Mouse (Mus musculus) MEL (cell line): ENCODE measurements at regions not wholly inside any gene's neighbourhood (a gene's known extent, or its start where the extent isn't known, plus 50 kb on each side); places are given as distances from the start of the nearest gene placed in this dataset.

Experiments used
- DNase-seq: peaks from one replicate; pipeline ENCODE4 v3.0.0; 2011; ENCODE audit warnings: low read depth, low spot score
- H3K27ac ChIP-seq: 2 replicates; pipeline ENCODE4 v1.5.1; 2012; ENCODE audit warnings: low read depth, mild to moderate bottlenecking, control low read depth, low read length, moderate library complexity; ENCODE audit not compliant: control insufficient read depth
- H3K27me3 ChIP-seq, 2 experiments: fragments of 150-350 bp in 1 of 2; sonication (generic) in 1 of 2; 2 replicates each; pipeline ENCODE4 v1.6.1; 2012; ENCODE audit warnings: low read length in 2 of 2, mild to moderate bottlenecking in 2 of 2, improper control_type of control experiment in 1 of 2, moderate library complexity in 1 of 2; ENCODE audit not compliant: insufficient read depth in 2 of 2, control insufficient read depth in 1 of 2
- H3K36me3 ChIP-seq, 2 experiments: 2 replicates each; pipeline ENCODE4 v1.6.1; 2012 to 2014; ENCODE audit warnings: low read length in 2 of 2, improper control_type of control experiment in 1 of 2, inconsistent platforms in 1 of 2, mild to moderate bottlenecking in 1 of 2; ENCODE audit not compliant: insufficient read depth in 2 of 2, control insufficient read depth in 1 of 2
- H3K4me1 ChIP-seq, 2 experiments: fragments of 150-350 bp in 1 of 2; sonication (generic) in 1 of 2; 2 replicates each; pipeline ENCODE4 v1.6.1; 2012; ENCODE audit warnings: low read length in 2 of 2, improper control_type of control experiment in 1 of 2, mild to moderate bottlenecking in 1 of 2; ENCODE audit not compliant: insufficient read depth in 2 of 2, control insufficient read depth in 1 of 2
- H3K4me3 ChIP-seq, 2 experiments: fragments of 150-350 bp in 1 of 2; sonication (generic) in 1 of 2; 2 replicates each; pipeline ENCODE4 v1.5.1; 2012; ENCODE audit warnings: low read depth in 2 of 2, low read length in 2 of 2, mild to moderate bottlenecking in 2 of 2, moderate library complexity in 2 of 2, control low read depth in 1 of 2, improper control_type of control experiment in 1 of 2; ENCODE audit not compliant: control insufficient read depth in 1 of 2, insufficient read depth in 1 of 2
- H3K79me2 ChIP-seq: 2 replicates; pipeline ENCODE4 v1.6.1; 2012; ENCODE audit warnings: mild to moderate bottlenecking, low read length, moderate library complexity; ENCODE audit not compliant: control insufficient read depth, poor library complexity, insufficient read depth
- H3K9ac ChIP-seq: 2 replicates; pipeline ENCODE4 v1.6.1; 2012; ENCODE audit warnings: low read depth, mild to moderate bottlenecking, control low read depth, low read length, moderate library complexity; ENCODE audit not compliant: control insufficient read depth, poor library complexity, severe bottlenecking
- H3K9me3 ChIP-seq: fragments of 150-350 bp; sonication (generic); replicated peaks from 2 replicates; pipeline ENCODE4 v1.6.1; 2012; ENCODE audit warnings: mild to moderate bottlenecking, low read length, improper control_type of control experiment, moderate library complexity; ENCODE audit not compliant: insufficient read depth
- CTCF ChIP-seq, 3 experiments: IDR thresholded peaks in 2 of 3; conservative IDR thresholded peaks in 1 of 3; 2 replicates each; pipeline ENCODE4 v1.5.1; 2011 to 2012; ENCODE audit warnings: low read length in 3 of 3, low read depth in 2 of 3, mild to moderate bottlenecking in 2 of 3, improper control_type of control experiment in 1 of 3, inconsistent platforms in 1 of 3, mixed read lengths in 1 of 3, moderate library complexity in 1 of 3; ENCODE audit not compliant: control insufficient read depth in 1 of 3, insufficient read depth in 1 of 3, poor library complexity in 1 of 3, severe bottlenecking in 1 of 3
- ELF1 ChIP-seq: IDR thresholded peaks from 2 replicates; pipeline ENCODE4 v1.6.1; 2014; ENCODE audit warnings: low read depth, mild to moderate bottlenecking, inconsistent platforms, low read length, improper control_type of control experiment, moderate library complexity
- EP300 ChIP-seq, 2 experiments: IDR thresholded peaks; 2 replicates each; pipeline ENCODE4 v1.6.1; 2011; ENCODE audit warnings: improper control_type of control experiment in 2 of 2, low read length in 2 of 2, low read depth in 1 of 2, mild to moderate bottlenecking in 1 of 2
- ETS1 ChIP-seq: IDR thresholded peaks from 2 replicates; pipeline ENCODE4 v1.6.1; 2012; ENCODE audit warnings: low read depth, mild to moderate bottlenecking, inconsistent platforms, low read length, improper control_type of control experiment, moderate library complexity
- GABPA ChIP-seq: IDR thresholded peaks from 2 replicates; pipeline ENCODE4 v1.6.1; 2012; ENCODE audit warnings: low read depth, mild to moderate bottlenecking, inconsistent platforms, low read length, improper control_type of control experiment, moderate library complexity
- HCFC1 ChIP-seq: IDR thresholded peaks from 2 replicates; pipeline ENCODE4 v1.6.1; 2012; ENCODE audit warnings: low read depth, mild to moderate bottlenecking, inconsistent platforms, low read length, improper control_type of control experiment, moderate library complexity
- MAFK ChIP-seq: IDR thresholded peaks from 2 replicates; pipeline ENCODE4 v1.6.1; 2011; ENCODE audit warnings: low read depth, mild to moderate bottlenecking, low read length, improper control_type of control experiment, borderline replicate concordance
- MAX ChIP-seq: IDR thresholded peaks from 2 replicates; pipeline ENCODE4 v1.6.1; 2011; ENCODE audit warnings: low read length, improper control_type of control experiment
- MXI1 ChIP-seq: IDR thresholded peaks from 2 replicates; pipeline ENCODE4 v1.6.1; 2011; ENCODE audit warnings: mild to moderate bottlenecking, low read depth, low read length, improper control_type of control experiment
- MYC ChIP-seq: IDR thresholded peaks from 2 replicates; pipeline ENCODE4 v1.6.1; 2011; ENCODE audit warnings: low read depth, mild to moderate bottlenecking, low read length, improper control_type of control experiment, moderate library complexity
- NRF1 ChIP-seq: IDR thresholded peaks from 2 replicates; pipeline ENCODE4 v1.6.1; 2014; ENCODE audit warnings: low read depth, mild to moderate bottlenecking, inconsistent platforms, low read length, improper control_type of control experiment, moderate library complexity; ENCODE audit not compliant: poor library complexity, insufficient read depth, severe bottlenecking
- POLR2A ChIP-seq, 2 experiments: IDR thresholded peaks; 2 replicates each; pipeline ENCODE4 v1.6.1; 2011 to 2012; ENCODE audit warnings: low read length in 2 of 2, mild to moderate bottlenecking in 2 of 2, control low read depth in 1 of 2, improper control_type of control experiment in 1 of 2, low read depth in 1 of 2, moderate library complexity in 1 of 2; ENCODE audit not compliant: control insufficient read depth in 1 of 2, insufficient read depth in 1 of 2, poor library complexity in 1 of 2
- POLR2AphosphoS2 ChIP-seq: IDR thresholded peaks from 2 replicates; pipeline ENCODE4 v1.6.1; 2011; ENCODE audit warnings: low read length, improper control_type of control experiment
- POLR2AphosphoS5 ChIP-seq: IDR thresholded peaks from 2 replicates; pipeline ENCODE4 v1.6.1; 2012; ENCODE audit warnings: low read depth, borderline replicate concordance, mild to moderate bottlenecking, inconsistent platforms, low read length, moderate library complexity, mixed read lengths
- RAD21 ChIP-seq: IDR thresholded peaks from 2 replicates; pipeline ENCODE4 v1.6.1; 2011; ENCODE audit warnings: mild to moderate bottlenecking, low read depth, low read length, improper control_type of control experiment
- SIN3A ChIP-seq: IDR thresholded peaks from 2 replicates; pipeline ENCODE4 v1.6.1; 2012; ENCODE audit warnings: low read length, improper control_type of control experiment, inconsistent platforms
- TAL1 ChIP-seq: IDR thresholded peaks from 2 replicates; pipeline ENCODE4 v1.6.1; 2012; ENCODE audit warnings: mild to moderate bottlenecking, inconsistent platforms, low read length, moderate library complexity, mixed read lengths
- UBTF ChIP-seq: IDR thresholded peaks from 2 replicates; pipeline ENCODE4 v1.6.1; 2012; ENCODE audit warnings: low read depth, mild to moderate bottlenecking, inconsistent platforms, low read length, improper control_type of control experiment, moderate library complexity, borderline replicate concordance; ENCODE audit not compliant: insufficient read depth
- USF2 ChIP-seq, 2 experiments: IDR thresholded peaks; 2 replicates each; pipeline ENCODE4 v1.6.1; 2011 to 2012; ENCODE audit warnings: improper control_type of control experiment in 2 of 2, low read length in 2 of 2, borderline replicate concordance in 1 of 2, inconsistent platforms in 1 of 2, low read depth in 1 of 2, mild to moderate bottlenecking in 1 of 2; ENCODE audit not compliant: insufficient read depth in 1 of 2
- ZC3H11A ChIP-seq: IDR thresholded peaks from 2 replicates; pipeline ENCODE4 v1.6.1; 2012; ENCODE audit warnings: low read depth, mild to moderate bottlenecking, inconsistent platforms, low read length, improper control_type of control experiment
- ZNF384 ChIP-seq: IDR thresholded peaks from 2 replicates; pipeline ENCODE4 v1.6.1; 2012; ENCODE audit warnings: low read depth, mild to moderate bottlenecking, inconsistent platforms, low read length, improper control_type of control experiment

GRCm38 (mm10) chr11:44325525-44325924, 74.3 kb upstream of the Il12b start:
- Histone ChIP-seq H3K9me3 (no peaks in the 10 kb centered on the region), H3K27ac (no peak overlapping the region), H3K4me3 (no peak overlapping the region), H3K9ac (no peak overlapping the region), H3K36me3 (no peaks in the 10 kb centered on the region), H3K4me1 (no peaks in the 10 kb centered on the region), H3K79me2 (no peaks in the 10 kb centered on the region), H3K27me3 (peaks cover 0 to 2% of the 10 kb centered on the region in 2 experiments; a peak in 1 of 4 replicates)
- TF ChIP-seq POLR2AphosphoS2 (no peak), HCFC1 (no peak), MAFK (no peak)
- DNase-seq = no peak

- Histone ChIP-seq H3K27me3 (peaks cover 0 to 4% of the 10 kb centered on the region in 2 experiments; a peak in 1 of 4 replicates), H3K9me3 (no peaks in the 10 kb centered on the region), H3K36me3 (no peaks in the 10 kb centered on the region), H3K9ac (no peak overlapping the region), H3K27ac (no peak overlapping the region), H3K4me3 (no peak overlapping the region), H3K79me2 (no peaks in the 10 kb centered on the region), H3K4me1 (no peaks in the 10 kb centered on the region)
- DNase-seq = no peak
- TF ChIP-seq ZNF384 (no peak), POLR2AphosphoS2 (no peak), MXI1 (no peak), NRF1 (no peak), POLR2AphosphoS5 (no peak), ETS1 (no peak), EP300 (IDR thresholded peaks at IDR 0.05; ENCODE audit: low read depth in 1 of 2, low read length in 2 of 2) (no peak), SIN3A (no peak), ZC3H11A (no peak), POLR2A (IDR thresholded peaks at IDR 0.05; ENCODE audit: control insufficient read depth in 1 of 2, insufficient read depth in 1 of 2, low read depth in 1 of 2, low read length in 2 of 2, poor library complexity in 1 of 2) (no peak), USF2 (IDR thresholded peaks at IDR 0.05; ENCODE audit: borderline replicate concordance in 1 of 2, insufficient read depth in 1 of 2, low read depth in 1 of 2, low read length in 2 of 2) (no peak), UBTF (no peak), HCFC1 (no peak), ELF1 (no peak), MYC (no peak), RAD21 (no peak), CTCF (IDR thresholded peaks at IDR 0.05 in 2 of 3, conservative IDR thresholded peaks at IDR 0.05 in 1 of 3; ENCODE audit: control insufficient read depth in 1 of 3, insufficient read depth in 1 of 3, low read depth in 2 of 3, low read length in 3 of 3, poor library complexity in 1 of 3, severe bottlenecking in 1 of 3) (no peak), MAX (no peak), TAL1 (no peak), GABPA (no peak)
These were observed 70.4 kb upstream of the Il12b start for GRCm38 (mm10) chr11:44329503-44329902.
